Mouse (Mus musculus) heart, adult 2 months (tissue): Measurements from ENCODE around the gene Mcoln2. TPM values are rescaled to one million over a fixed set of nuclear protein-coding genes. Genes with fewer than 3 reads are reported as not detected.
A peak's percentile ranks its signal among the peaks of the same experiment; 100 is the strongest.

Experiments
- DNase-seq, 2 experiments: peaks; one replicate each; pipeline ENCODE4 v3.0.0; 2021
- H3K27ac ChIP-seq: fragments of 200-600 bp; 2 replicates; pipeline ENCODE4 v1.8.1; 2022
- H3K27me3 ChIP-seq: fragments of 200-500 bp; 2 replicates; pipeline ENCODE4 v1.6.1; 2012; ENCODE audit warnings: mild to moderate bottlenecking, low read length, inconsistent platforms, mixed read lengths; ENCODE audit not compliant: control insufficient read depth, insufficient read depth
- H3K36me3 ChIP-seq: fragments of 200-500 bp; 2 replicates; pipeline ENCODE4 v1.6.1; 2012; ENCODE audit warnings: low read length, inconsistent platforms; ENCODE audit not compliant: control insufficient read depth, insufficient read depth
- H3K4me1 ChIP-seq: fragments of 200-500 bp; 2 replicates; pipeline ENCODE4 v1.6.1; 2011; ENCODE audit warnings: low read length; ENCODE audit not compliant: control insufficient read depth, insufficient read depth
- H3K4me3 ChIP-seq: fragments of 200-600 bp; 2 replicates; pipeline ENCODE4 v1.8.1; 2022
- H3K79me2 ChIP-seq: fragments of 200-500 bp; replicated peaks from 2 replicates; pipeline ENCODE4 v1.6.1; 2012; ENCODE audit warnings: mild to moderate bottlenecking, inconsistent platforms, low read length, moderate library complexity, mixed read lengths; ENCODE audit not compliant: control insufficient read depth, insufficient read depth
- H3K9ac ChIP-seq: fragments of 200-500 bp; 2 replicates; pipeline ENCODE4 v1.6.1; 2012; ENCODE audit warnings: low read depth, mild to moderate bottlenecking, control low read depth, inconsistent platforms, low read length, mixed read lengths
- CTCF ChIP-seq: fragments of 200-600 bp; IDR thresholded peaks from 2 replicates; pipeline ENCODE4 v1.8.1; 2022; ENCODE audit warnings: antibody characterized with exemption, mild to moderate bottlenecking, moderate library complexity
- EP300 ChIP-seq: fragments of 200-500 bp; IDR thresholded peaks from 2 replicates; pipeline ENCODE4 v1.6.1; 2011; ENCODE audit warnings: low read depth, low read length, control low read depth; ENCODE audit not compliant: insufficient read depth
- POLR2A ChIP-seq: fragments of 200-500 bp; IDR thresholded peaks from 2 replicates; pipeline ENCODE4 v1.6.1; 2011; ENCODE audit warnings: mild to moderate bottlenecking, low read depth, low read length, control low read depth; ENCODE audit not compliant: insufficient read depth
- WGBS: fragments of 180-500 bp; shearing (Covaris S2); methylation state at CpG from one replicate; pipeline ENCODE4 v1.1.7; 2018; 5-methylcytosine and 5-hydroxymethylcytosine counted together
- intact Hi-C: fragments of 180-260 bp; cut with DNase I; formaldehyde crosslinking; loops from one replicate; pipeline ENCODE4 v1.15.1; 2025
- polyA plus RNA-seq: library from polyadenylated mRNA; depleted of rRNA; stranded (reverse); fragments of >200 nt; gene quantifications from 2 replicates; pipeline ENCODE4 v1.2.3, GENCODE M21; 2012
- total RNA-seq, 2 experiments: library from RNA; stranded (reverse); gene quantifications; 2 replicates each; pipeline ENCODE4 v1.2.3; 2021

The Mcoln2 gene
- total and polyA plus RNA-seq, 3 experiments: 0.18 to 0.41 TPM; not detected in 1

DNA sequence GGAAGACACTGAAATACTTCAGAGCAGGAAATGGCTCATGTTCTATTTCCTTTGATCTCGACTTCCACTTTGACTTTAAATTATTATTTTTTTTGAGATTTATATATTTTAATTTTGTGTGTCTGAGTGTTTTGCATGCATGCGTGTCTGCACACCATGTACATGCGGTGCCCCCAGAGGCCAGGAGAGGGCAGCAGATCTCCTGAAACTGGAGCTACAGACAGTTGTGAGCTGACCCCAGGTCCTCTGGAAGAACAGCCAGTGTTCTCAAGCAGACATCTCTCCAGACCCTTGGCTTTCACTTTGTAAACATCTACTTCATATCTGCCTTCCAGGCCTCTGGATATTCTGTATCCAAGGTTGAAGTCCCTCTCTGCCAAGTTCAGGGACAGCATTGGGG, 31.4 kb downstream of the Mcoln2 start:
- Histone ChIP-seq H3K9ac (no peak overlapping the region), H3K4me1 (no peaks in the 10 kb centered on the region), H3K4me3 (no peak overlapping the region), H3K36me3 (no peaks in the 10 kb centered on the region), H3K79me2 (no peaks in the 10 kb centered on the region), H3K27ac (no peak overlapping the region), H3K27me3 (no peaks in the 10 kb centered on the region)
- 39% methylated on average over 3 of the region's 3 CpGs for WGBS
- TF ChIP-seq POLR2A (no peak), EP300 (no peak), CTCF (peak; percentile 74)
- peak in 1 of 2 experiments; percentile 51 for DNase-seq
- intact Hi-C loops: loop anchor here (10.0 kb wide), 2 partner anchors 734 to 764 kb away; no protein-coding TSS in a partner anchor

GRCm38 (mm10) chr3:146184992-146185657, 35.5 kb downstream of the Mcoln2 start:
- H3K27me3 ChIP-seq: no peaks in the 10 kb centered on the region
- no peak overlapping the region for H3K9ac ChIP-seq
- peak; percentile 99 for TF ChIP-seq CTCF
- no peak for TF ChIP-seq POLR2A
- TF ChIP-seq EP300: peak; percentile 68; the same call in 1 of the 2 replicates
- 28% methylated on average over 13 of the region's 13 CpGs for WGBS
- H3K4me1 ChIP-seq: no peaks in the 10 kb centered on the region
- no peaks in the 10 kb centered on the region for H3K36me3 ChIP-seq
- H3K27ac ChIP-seq: no peak overlapping the region
- peak; percentile 34 to 39 for DNase-seq
- no peaks in the 10 kb centered on the region for H3K79me2 ChIP-seq
- H3K4me3 ChIP-seq: no peak overlapping the region
- intact Hi-C loops: loop anchor here (2.0 to 10.0 kb wide), 4 partner anchors 144 to 760 kb away; no protein-coding TSS in a partner anchor

GRCm38 (mm10) chr3:146186033-146186432, 36.4 kb downstream of the Mcoln2 start:
- 83% methylated on average over 10 of the region's 10 CpGs for WGBS
- TF ChIP-seq EP300: no peak
- TF ChIP-seq CTCF: no peak
- no peak for TF ChIP-seq POLR2A
- Histone ChIP-seq H3K4me1 (no peaks in the 10 kb centered on the region), H3K36me3 (no peaks in the 10 kb centered on the region), H3K79me2 (no peaks in the 10 kb centered on the region), H3K27me3 (no peaks in the 10 kb centered on the region), H3K9ac (no peak overlapping the region), H3K4me3 (no peak overlapping the region), H3K27ac (no peak overlapping the region)
- intact Hi-C loops: loop anchor here (5.0 to 10.0 kb wide), 3 partner anchors 156 to 759 kb away; no protein-coding TSS in a partner anchor
- no peak for DNase-seq

- no peak for DNase-seq
- Histone ChIP-seq H3K36me3 (no peaks in the 10 kb centered on the region), H3K79me2 (no peaks in the 10 kb centered on the region), H3K9ac (no peak overlapping the region), H3K27ac (no peak overlapping the region), H3K4me1 (no peaks in the 10 kb centered on the region), H3K27me3 (no peaks in the 10 kb centered on the region), H3K4me3 (no peak overlapping the region)
- intact Hi-C loops: loop anchor here (5.0 to 10.0 kb wide), 3 partner anchors 152 to 755 kb away; no protein-coding TSS in a partner anchor
- 77% methylated on average over 10 of the region's 10 CpGs for WGBS
- TF ChIP-seq POLR2A (no peak), CTCF (no peak), EP300 (no peak)
These were observed 40.3 kb downstream of the Mcoln2 start for GRCm38 (mm10) chr3:146189933-146190332.

GRCm38 (mm10) chr3:146192507-146192906, 42.9 kb downstream of the Mcoln2 start:
- Histone ChIP-seq H3K79me2 (no peaks in the 10 kb centered on the region), H3K27ac (no peak overlapping the region)

GRCm38 (mm10) chr3:146195153-146195552, 45.5 kb downstream of the Mcoln2 start:
- H3K4me1 ChIP-seq: peaks cover 2% of the 10 kb centered on the region
- no peak for TF ChIP-seq CTCF
- no peak for TF ChIP-seq EP300
- no peak for TF ChIP-seq POLR2A

More at GRCm38 (mm10) chr3:146192507-146192906, 42.9 kb downstream of the Mcoln2 start:
- Histone ChIP-seq H3K27me3 (no peaks in the 10 kb centered on the region), H3K36me3 (no peaks in the 10 kb centered on the region), H3K4me1 (peaks cover 2% of the 10 kb centered on the region), H3K4me3 (no peak overlapping the region), H3K9ac (no peak overlapping the region)
- intact Hi-C loops: no loop called here
- TF ChIP-seq CTCF: no peak
- 82% methylated on average over 1 of the region's 1 CpGs for WGBS
- no peak for DNase-seq

More at GRCm38 (mm10) chr3:146195153-146195552, 45.5 kb downstream of the Mcoln2 start:
- Histone ChIP-seq H3K4me3 (no peak overlapping the region), H3K79me2 (no peaks in the 10 kb centered on the region), H3K36me3 (no peaks in the 10 kb centered on the region), H3K9ac (no peak overlapping the region), H3K27ac (no peak overlapping the region), H3K27me3 (no peaks in the 10 kb centered on the region)
- intact Hi-C loops: no loop called here
- 88% methylated on average over 5 of the region's 5 CpGs for WGBS
- DNase-seq: no peak
